8 mouse cellular contexts compared by ENCODE assay signal in the genomic region with DNA sequence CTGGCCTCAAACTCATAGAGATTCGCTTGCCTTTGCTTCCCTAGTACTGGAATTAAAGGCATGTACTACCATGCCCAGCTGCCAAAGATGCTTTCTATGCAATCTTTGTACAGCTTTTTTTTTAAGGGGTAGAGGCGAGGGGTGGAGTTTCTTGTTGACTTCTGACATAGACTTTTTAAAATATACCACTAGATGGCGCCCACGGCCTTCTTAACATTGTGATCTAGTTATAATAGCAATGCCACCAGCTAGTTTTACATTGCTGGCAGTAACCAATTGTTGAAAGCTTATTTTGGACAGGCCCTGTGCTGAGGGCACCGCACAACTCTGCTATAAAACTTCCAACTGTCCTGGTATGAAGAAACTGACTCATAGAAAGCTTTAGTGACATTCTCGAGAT. TPM values are rescaled to one million over a fixed set of nuclear protein-coding genes. Genes with fewer than 3 reads are reported as not detected.
DNase-seq lines count a peak whose midpoint lies in the region; ATAC-seq lines count a peak whose summit lies in the region.

No protein-coding gene starts in this region.

- ATAC-seq in hindbrain, embryonic 16.5 days: peak; percentile 73
- ATAC-seq in monocyte, adult 5-6 weeks (replicated peaks; ENCODE audit: insufficient number of reproducible peaks, low FRiP score, low TSS enrichment, poor library complexity, severe bottlenecking): peak; percentile 45

- 20% methylated on average over 6 of the region's 6 CpGs for WGBS in hindbrain, embryonic 16.5 days

- H3K4me1 ChIP-seq in hindbrain, embryonic 16.5 days (ENCODE audit: control insufficient read depth, insufficient read depth, low read depth, low read length): no peaks in the 10 kb centered on the region

- no peak overlapping the region for H3K27ac ChIP-seq in hindbrain, embryonic 16.5 days (ENCODE audit: low read depth, low read length)

- no peaks in the 10 kb centered on the region for H3K27me3 ChIP-seq in hindbrain, embryonic 16.5 days (replicated peaks; ENCODE audit: control insufficient read depth, insufficient read depth, low read length)

- H3K9me3 ChIP-seq in hindbrain, embryonic 16.5 days (ENCODE audit: control insufficient read depth, low read length): no peaks in the 10 kb centered on the region

- no peak overlapping the region for H3K4me2 ChIP-seq in hindbrain, embryonic 16.5 days (ENCODE audit: low read length)

- DNase-seq in urinary bladder, postnatal 25 days (ENCODE audit: low spot score): peak; percentile 50
- no peak for DNase-seq in urinary bladder, postnatal 10 days (ENCODE audit: low spot score)
- DNase-seq in brain, embryonic 18.5 days (ENCODE audit: low read depth, low spot score): peak; percentile 37
- peak; percentile 36 for DNase-seq in fat pad, adult 2 months (ENCODE audit: extremely low read depth, low read depth, low spot score)
- peak; percentile 24 for DNase-seq in left cerebral cortex, postnatal 4 days
- DNase-seq in thymus, postnatal 4 days: peak; percentile 67

- H3K36me3 ChIP-seq in hindbrain, embryonic 16.5 days (ENCODE audit: control insufficient read depth, insufficient read depth, low read length): no peaks in the 10 kb centered on the region

- H3K9ac ChIP-seq in hindbrain, embryonic 16.5 days (ENCODE audit: low read depth, low read length): no peak overlapping the region

- no peak overlapping the region for H3K4me3 ChIP-seq in hindbrain, embryonic 16.5 days (ENCODE audit: low read length)

- intact Hi-C loops in left cerebral cortex, postnatal 4 days (cut with DNase I): loop anchor here (5.0 to 10.0 kb wide), 3 partner anchors 91 to 418 kb away; partner anchors contain the start of gene Ifit2

RNA-seq across cellular contexts. Expression of gene Acta2, which starts 11.3 kb away (rescaled TPM):
- polyA plus RNA-seq in hindbrain, embryonic 16.5 days (2015; fragmentation: Nextera tagmentation; extraction: Ambion mirVana): 17.6 and 29.5 TPM in 2 replicates
- 10 to 100 TPM in 1 of 2 experiments, 1 to 10 TPM in 1; 9.3 to 10.5 TPM for total RNA-seq in left cerebral cortex, postnatal 4 days (2021)
- total RNA-seq in monocyte, adult 5-6 weeks (2017): 1.9 TPM in 1 of 3 replicates, not detected in the others

RNA-seq across cellular contexts. Expression of gene Fas, which starts 46.4 kb away (rescaled TPM):
- 1.5 and 1.6 TPM in 2 replicates for polyA plus RNA-seq in hindbrain, embryonic 16.5 days (2015; fragmentation: Nextera tagmentation; extraction: Ambion mirVana)
- total RNA-seq in left cerebral cortex, postnatal 4 days (2021): 1 to 10 TPM in 1 of 2 experiments, not detected in 1; 1.2 TPM
- 13.9 to 25.4 TPM (median 24.3 TPM) in 3 replicates for total RNA-seq in monocyte, adult 5-6 weeks (2017)

RNA-seq across cellular contexts. Expression of gene Stambpl1, which starts 52.0 kb away (rescaled TPM):
- polyA plus RNA-seq in hindbrain, embryonic 16.5 days (2015; fragmentation: Nextera tagmentation; extraction: Ambion mirVana): 25.9 and 30.0 TPM in 2 replicates
- 10 to 100 TPM; 17.4 to 22.5 TPM for total RNA-seq in left cerebral cortex, postnatal 4 days (2021)
- total RNA-seq in monocyte, adult 5-6 weeks (2017): 9.1 to 16.7 TPM (median 14.9 TPM) in 3 replicates
